Mouse (Mus musculus) cortical plate, adult 2 months (tissue): Measurements from ENCODE around the gene Adh7.

Source experiments
- CTCF ChIP-seq: fragments of 200-500 bp; IDR thresholded peaks from 2 replicates; pipeline ENCODE4 v1.5.1; 2011; ENCODE audit warnings: mild to moderate bottlenecking, control low read depth, low read length; ENCODE audit not compliant: insufficient read depth; ENCODE audit errors: extremely low read depth
- POLR2A ChIP-seq: fragments of 200-500 bp; IDR thresholded peaks from 2 replicates; pipeline ENCODE4 v1.6.1; 2011; ENCODE audit warnings: mild to moderate bottlenecking, low read length, control low read depth; ENCODE audit not compliant: insufficient read depth; ENCODE audit errors: extremely low read depth

GRCm38 (mm10) chr3:138247241-138247640 is 29.7 kb downstream of the Adh7 start:
- TF ChIP-seq CTCF (no peak), POLR2A (no peak)
